Mouse (Mus musculus) megakaryocyte, embryonic 14.5 days (primary cell): Measurements from ENCODE around the gene Rtraf.

Experiments
- FLI1 ChIP-seq: IDR thresholded peaks from 2 replicates; pipeline ENCODE4 v1.6.1; 2012; ENCODE audit warnings: low read length, inconsistent platforms, mixed read lengths
- GATA1 ChIP-seq: IDR thresholded peaks from 3 replicates; pipeline ENCODE4 v1.6.1; 2012; ENCODE audit warnings: mixed read lengths, low read length, inconsistent platforms, borderline replicate concordance

DNA sequence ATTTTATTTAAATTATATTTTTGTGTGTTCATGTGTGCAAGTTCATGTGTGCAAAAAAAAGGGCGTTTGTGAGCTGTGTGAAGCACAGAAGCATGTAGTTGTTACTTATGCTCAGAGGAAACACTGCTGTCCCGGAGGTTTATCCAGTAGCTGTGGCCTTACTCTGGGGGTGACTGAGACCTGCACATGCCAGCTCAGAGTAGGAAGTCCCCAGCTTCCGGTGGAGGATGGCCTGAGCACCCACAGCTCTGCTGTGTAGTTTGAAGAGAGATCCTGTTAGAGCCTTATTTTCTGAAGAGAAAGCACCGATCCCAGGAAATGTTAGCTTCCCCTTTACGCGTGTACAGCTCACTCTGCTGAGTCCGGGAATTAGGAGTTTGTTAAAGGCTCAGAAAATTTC lies 52.5 kb downstream of the Rtraf start:
- TF ChIP-seq GATA1, result no peak
- TF ChIP-seq FLI1, result no peak
